Mouse (Mus musculus): ENCODE results near the gene Shb.

The Shb gene

DNA sequence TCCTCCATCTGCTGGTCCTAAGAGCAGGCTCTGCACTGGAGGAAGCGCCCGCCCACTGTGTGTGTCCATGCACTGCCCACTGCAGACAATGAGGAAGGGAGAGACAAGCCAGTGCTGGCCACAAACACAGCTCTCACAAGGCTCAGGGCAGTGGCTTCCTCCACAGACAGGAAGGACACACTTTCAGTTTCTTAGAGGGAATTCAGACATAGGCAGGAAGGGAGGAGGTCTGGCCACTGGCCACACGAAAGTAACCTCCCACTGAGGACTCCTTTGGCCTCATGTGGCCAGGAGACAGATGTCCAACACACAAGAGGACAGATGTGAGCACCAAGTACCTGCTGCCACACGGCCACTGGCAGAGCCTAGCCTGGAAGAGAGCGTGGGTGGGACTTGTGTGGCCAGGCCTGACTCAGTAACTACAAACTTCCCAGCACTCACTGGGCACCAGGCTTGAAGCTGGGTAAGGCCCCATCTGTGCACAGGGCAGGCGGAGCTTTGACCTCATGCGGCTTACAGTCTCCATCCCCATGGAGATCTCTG, 79.6 kb downstream of the Shb start:
- peak; percentile 28 for DNase-seq (ENCODE audit: low spot score)

DNA sequence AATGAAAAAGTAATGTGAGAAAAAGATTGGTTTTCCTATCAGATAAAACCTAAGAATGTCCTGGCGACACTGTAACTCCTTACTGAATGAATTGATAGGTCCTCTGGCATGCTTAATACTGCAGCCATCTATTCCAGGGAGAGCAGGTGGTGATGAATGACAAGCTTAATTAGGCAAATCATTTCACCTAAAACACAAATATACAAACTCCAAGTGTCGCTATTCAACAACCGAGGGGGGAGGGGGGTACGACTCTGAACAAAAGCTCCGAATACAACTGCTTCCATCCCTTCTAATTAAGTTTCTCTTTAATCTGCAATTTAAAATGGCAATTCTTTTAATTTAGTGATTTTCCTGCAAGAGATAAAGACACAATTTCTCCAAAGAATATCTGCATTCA, 83.3 kb downstream of the Shb start:
- DNase-seq (ENCODE audit: low spot score) = no peak

DNA sequence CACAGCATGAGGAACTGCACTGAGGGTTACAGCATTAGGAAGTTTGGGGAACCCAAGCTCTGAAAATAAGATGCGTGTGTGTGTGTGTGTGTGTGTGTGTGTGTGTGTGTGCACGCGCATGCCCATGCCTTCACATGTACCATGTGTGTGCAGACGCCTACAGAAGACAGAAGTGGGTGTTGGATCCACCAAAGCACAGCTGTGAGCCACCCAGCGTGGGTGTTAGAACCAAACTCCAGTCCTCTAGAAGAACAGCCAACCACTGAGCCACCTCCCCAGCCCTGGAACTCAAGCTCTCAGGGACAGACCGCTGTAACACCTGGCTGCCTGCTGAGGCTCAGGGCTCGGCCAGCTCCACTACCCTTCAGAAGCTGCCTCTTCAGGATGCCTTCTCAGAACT, 83.8 kb downstream of the Shb start:
- no peak for DNase-seq (ENCODE audit: low spot score)

DNA sequence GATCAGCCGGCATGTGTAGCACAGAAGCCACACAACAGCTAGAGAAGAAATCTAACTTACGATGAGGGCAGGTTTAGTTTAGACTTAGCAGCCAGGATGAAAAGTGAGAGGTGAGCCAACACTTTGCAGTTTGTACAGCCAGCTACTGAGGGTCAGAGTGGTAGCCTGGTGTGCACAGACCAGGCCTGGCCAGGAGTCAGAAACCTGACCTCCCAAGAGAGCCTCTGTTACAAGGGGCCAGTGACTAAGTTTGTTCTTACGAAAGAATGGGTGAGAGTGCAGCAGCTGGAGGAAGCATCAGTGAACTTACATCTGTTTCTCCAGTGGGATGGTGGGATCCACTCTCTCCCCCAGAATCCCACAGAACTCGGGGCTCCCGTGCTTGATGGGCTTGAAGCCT, 85.1 kb downstream of the Shb start:
- DNase-seq (ENCODE audit: low spot score) = peak; percentile 80

DNA sequence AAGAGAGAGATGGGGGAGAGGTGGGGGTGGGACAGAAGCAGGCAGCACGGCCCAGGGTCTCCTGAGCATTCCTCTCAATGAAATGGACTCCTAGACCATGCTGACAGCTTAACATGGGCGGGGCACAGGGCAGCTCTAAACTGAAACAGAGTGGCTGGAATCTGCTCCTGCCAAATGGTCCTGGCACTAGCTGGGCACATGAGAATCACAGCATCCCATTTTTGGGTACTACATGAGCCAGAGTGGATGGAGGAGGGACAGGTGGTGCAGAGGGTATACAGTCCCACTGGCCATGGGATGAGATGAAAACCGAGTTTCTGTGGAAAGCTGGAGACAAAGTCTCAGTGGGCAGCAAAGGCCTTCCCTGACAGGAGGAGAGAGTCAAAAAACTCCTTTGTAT, 87.0 kb downstream of the Shb start:
- no peak for DNase-seq (ENCODE audit: low spot score)

DNA sequence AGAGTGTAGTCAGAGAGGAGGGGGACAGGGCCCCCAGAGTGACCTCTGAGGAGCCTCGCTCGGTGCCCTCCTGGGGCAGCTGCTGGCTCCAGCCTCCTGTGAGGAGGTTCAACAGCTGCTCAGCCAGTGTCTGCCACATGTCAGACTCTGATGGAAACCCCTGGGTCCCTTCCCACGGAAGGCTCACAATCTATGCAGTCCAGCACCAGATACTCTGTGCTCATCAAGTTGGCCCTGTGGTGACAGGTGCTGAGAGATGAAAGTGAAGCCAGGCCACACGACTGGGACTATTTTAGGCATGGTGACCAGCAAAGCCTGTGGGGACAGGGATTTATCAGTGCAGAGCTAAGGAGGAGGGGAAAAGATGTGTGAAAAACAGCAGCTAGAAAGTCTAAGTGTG, 87.5 kb downstream of the Shb start:
- no peak for DNase-seq (ENCODE audit: low spot score)

DNA sequence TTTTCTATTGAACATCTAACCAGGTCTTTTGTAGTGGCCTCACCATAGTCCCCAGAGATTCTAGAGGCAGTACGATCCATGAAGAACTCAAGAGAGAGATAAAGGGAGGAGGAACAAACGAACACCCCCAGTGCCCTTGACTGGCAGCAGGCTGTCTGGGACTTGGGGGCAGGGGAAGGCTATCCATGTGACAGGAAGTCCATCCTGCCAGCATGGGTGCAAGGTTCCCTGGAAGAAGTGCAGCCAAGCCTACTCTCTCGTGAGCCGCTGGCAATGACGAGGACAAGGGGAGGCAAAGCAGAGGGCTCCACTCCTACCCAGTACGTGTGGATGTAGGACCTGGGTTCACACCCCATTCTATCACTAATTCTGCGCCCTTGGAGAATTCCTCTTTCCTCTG, 88.6 kb downstream of the Shb start:
- DNase-seq (ENCODE audit: low spot score) = no peak

DNA sequence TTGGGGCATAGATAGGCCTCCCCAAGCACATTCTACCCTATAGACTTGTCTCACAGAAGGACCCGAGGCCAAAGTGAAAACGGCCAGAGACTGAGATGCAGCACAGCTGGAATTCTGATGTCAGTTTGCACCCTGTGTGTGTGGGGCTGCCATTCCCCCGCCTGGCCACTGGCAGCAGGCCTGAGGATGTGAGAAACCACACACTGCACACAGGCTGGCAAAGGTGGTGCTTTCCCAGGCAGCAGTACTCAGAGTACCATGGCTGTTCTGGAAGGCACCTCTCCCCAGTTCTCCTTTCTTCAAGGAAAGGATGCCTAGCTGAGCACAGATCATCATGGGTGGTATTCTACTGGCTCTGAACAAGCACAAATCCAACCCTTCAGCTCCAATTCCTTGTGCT, 90.0 kb downstream of the Shb start:
- no peak for DNase-seq (ENCODE audit: low spot score)

DNA sequence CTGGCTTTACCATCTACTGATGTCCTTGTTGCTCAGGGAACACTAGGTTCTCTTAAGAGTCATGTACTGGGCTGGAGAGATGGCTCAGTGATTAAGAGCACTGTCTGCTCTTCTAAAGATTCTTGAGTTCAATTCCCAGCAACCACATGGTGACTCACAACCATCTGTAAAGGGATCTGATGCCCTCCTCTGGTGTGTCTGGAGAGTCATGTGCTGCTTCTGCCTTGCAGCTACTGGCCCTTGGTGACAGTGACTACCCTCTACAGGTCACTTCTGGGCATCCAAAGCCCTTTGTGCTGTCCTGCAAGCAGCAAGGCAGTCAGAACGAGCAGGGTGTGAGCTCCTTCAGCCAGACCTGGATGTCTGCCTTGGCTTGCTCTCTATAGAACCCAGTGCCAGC, 90.5 kb downstream of the Shb start:
- DNase-seq (ENCODE audit: low spot score) = no peak

DNA sequence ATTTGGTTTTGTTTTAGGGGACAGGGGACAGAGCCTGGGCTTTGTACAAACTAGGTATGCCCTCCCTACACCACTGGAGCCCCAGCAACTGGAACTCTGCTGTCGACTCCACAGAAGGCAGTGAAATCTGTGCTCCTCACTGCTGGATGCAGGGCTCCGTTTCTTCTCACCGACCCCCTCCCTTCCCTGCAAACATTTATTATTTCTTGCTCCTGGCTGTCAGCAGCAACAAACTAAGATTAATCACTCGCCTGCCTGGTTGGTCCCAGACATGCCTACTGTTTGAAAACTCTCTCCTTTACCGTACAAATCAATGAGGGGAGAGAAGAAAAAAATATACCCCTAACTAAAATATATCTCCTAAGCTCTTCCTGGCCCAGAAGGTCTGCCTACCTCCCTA, 93.0 kb downstream of the Shb start:
- DNase-seq (ENCODE audit: low spot score) = no peak

DNA sequence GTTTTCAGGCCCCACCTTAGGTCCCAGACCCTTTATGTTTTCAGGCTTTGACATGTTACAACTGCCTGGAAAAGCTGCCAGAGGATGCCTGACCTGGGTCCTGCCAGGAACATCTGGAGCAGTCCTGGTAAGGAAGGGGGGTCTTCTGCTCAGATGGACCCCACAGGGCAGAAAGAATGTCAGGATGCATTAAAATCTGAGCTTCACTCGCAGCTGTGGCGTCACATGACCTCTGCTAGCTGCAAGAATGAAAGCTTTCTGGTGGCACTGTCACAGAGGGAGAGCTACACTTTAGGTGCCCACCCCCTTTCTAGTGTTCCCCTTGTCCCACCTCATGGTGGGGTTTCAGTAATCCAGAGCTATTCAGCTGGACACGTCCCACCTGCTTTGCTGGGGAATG, 95.3 kb downstream of the Shb start:
- no peak for DNase-seq (ENCODE audit: low spot score)

DNA sequence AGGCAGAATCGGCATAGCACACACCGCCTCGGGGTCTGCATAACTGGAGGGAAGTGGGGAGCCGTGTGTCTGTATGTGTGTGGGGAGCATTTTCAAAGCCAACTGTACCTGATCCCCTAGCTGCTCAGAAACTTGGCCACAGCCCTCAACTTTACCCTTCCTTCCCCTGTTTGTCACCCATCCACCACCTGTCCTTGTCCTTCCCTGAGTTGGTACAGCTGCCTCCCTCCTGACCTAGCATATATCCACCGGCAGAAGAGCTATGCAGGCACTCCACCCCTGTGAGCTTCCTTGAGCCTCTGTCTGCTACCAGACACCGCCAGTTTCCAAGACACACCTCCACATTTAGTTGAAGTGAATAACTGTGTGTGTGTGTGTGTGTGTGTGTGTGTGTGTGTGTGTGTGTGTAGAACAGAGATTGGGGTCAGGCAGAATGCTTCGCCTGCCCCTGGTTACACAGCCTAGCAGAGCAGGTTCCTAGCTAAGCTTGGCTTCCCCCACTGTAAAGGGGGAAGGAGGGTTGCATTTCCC, 95.8 kb downstream of the Shb start:
- DNase-seq (ENCODE audit: low spot score) = no peak

DNA sequence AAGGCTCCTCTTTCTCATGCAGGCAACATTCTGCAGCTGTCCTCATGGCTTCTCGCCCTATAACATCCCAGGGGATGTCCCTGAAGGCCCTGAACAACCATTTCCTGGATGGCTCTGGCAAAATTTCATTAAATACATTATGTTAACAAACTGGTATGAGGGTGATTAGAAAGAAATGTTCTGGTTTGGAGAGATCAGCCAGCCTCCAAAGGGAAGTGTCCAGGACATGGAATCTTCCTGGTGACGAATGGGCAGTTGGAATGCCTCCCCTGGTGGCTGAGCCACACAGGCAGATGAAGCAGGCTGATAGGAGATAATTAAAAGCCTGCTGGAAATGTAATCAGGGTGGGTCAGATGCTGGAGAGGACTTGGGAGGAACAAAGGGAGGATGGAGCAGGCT, 96.4 kb downstream of the Shb start:
- DNase-seq (ENCODE audit: low spot score) = no peak

DNA sequence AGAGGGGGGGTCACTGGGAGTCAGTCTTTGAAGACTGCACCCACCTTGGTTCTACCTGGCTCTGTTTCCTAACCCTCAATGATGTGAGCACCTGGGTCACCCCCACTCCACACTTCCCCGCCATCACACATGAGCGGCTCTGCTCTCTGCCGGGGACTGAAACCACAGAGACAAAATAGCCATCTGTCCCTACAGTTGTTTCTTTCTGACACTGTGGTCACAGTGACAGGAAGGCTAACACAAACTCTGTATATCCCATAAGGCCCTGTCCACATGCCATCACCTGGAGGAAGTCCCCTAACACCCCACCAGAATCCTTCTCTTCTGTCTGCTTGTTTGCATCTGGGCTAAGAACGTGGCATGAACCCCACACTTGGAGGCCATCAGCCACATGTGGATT, 97.6 kb downstream of the Shb start:
- no peak for DNase-seq (ENCODE audit: low spot score)

DNA sequence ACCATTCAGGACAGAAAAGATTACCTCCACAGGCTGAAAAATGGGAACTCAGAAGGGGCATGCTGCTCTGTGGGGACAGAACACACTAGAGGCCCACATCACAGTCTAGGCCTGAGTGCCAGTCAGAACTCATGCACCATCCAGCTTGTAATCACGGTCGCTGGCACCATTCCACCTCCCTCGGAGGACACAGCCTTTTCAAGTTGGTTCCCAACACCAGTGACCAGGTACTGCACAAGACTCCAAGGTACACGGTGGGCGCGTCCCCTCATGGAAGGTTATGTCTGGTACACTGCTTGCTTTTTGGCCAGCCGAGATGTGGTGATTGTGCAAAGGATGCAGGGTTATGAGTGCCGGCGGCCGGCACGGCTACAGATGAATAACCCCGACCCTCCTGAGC, 98.2 kb downstream of the Shb start:
- no peak for DNase-seq (ENCODE audit: low spot score)

DNA sequence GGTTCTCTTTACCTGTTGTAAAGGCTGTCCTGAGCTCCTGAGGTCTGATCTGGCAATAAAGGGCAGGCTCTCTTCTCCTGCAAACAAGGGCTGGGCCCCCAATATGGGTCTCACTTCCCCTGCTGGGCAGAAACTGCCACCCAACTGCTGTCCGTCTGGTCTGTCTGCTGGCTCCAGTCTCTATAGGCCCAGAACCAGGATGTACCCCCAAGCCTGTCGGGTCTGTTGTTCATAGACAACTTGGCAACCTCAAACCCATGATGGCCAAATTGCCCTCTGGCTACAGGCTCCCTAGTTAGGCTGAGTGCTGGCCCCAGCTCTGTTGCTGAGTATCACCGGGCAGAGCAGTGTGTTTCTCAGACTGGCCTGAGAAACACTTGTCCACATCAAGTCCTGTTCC, 100.5 kb downstream of the Shb start:
- DNase-seq (ENCODE audit: low spot score) = no peak

DNA sequence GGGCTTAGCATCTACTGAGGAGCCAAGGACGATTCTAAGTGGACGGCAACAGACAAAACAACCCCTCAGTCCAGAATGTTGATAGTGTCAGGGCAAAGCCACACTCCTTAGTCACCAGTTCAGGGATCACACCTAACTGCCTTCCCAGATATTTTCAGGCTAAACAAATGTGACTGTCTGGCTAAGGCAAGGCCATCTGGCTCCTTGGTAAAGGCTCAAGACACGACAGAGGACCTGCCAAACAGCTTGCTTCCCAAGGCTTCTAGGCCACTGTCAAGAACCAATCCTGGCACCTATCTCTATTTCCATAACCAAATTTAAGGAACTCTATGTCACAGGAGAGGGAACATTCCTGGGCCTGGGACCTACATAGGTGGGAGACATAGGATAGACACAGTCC, 101.0 kb downstream of the Shb start:
- no peak for DNase-seq (ENCODE audit: low spot score)

DNA sequence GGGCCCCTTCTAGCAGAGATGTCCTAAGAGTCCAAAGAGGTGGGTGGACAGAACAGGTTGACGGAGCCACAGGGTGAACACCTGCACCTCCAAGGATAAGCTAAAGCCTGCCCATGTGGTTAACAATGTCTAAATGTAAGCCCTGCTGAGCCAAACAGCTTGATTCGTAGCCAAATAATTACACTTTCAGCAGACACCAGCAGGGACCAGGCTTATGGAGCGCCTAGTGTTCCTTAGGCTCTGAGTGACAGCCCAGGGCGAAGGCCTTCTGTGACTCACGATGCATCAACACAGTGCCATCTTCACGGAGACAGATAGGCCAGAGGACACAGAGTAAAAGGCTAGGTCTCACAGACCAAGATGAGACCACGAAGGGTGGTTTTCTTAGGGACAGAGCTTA, 102.8 kb downstream of the Shb start:
- no peak for DNase-seq (ENCODE audit: low spot score)

DNA sequence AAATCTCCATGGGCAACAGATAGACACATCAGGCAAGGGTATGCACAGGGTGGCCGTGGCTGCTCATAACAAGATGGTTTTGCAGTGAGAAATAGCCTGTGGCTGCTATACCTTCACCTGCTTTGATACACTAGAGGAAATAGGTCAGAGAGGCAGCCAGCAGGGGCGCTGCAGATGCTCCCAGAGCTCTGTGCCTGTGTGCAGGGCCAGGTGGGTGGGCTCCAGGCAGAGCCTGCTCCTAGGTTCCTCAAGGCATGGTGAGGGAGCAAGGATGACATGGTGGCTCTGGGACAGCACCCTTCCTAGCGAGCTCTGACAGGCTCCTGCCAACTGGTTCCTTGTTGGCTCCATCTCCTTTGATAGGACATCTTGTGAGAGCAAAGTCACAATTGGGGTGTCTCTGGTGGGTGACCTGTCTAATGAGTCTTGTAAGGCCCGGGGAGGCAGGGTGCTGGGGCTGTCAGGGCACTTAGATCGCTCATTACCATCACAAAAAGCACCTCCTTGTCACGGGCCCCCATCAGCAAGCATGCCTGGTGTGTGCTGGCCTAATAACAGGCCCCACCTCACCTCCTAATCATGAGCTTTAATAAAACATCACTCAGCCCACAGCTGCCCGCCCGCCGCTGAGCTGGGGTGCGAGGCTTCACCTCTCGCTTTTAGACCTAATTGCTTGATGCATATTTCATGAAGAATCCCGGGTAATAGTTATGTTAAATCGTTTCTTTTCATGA, 105.4 kb downstream of the Shb start:
- no peak for DNase-seq (ENCODE audit: low spot score)

DNA sequence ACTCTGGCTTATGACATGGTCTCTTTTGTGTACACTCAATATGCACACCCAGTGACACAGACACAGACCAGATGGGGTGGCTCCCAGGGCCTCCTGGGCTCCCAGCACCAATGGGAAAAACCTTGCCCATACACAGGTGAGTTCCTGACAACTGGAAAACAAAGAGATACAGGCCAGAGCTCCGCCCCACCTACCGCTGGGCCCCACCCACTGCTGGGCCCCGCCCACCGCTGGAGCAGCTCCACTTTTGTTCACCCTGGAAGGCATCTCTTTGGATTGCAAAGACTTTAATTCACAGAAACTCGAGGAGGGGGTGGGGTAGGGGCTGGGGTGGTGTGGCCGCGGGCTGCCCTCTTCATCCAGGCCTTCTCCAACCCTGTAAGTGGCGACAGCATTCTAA, 108.9 kb downstream of the Shb start:
- DNase-seq (ENCODE audit: low spot score) = no peak

DNA sequence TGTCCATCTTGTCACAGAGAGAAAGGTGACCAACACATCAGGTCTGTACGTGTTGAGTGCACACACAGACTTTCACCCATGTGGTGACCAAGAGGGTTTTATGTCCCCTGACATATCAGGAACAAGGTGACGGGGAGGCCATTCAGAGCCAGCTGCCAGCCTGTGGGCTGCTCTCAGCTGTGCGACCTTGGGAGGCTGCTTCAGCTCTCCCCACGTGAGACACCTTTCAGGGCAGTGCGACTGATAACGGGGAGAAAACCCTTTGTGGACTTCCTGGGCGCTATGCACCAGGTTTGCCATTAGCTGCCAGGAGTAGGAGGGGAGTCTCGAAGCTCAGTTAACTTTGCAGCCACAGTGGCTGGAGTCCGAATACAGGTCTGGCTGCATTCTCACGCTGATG, 109.6 kb downstream of the Shb start:
- DNase-seq (ENCODE audit: low spot score) = no peak

DNA sequence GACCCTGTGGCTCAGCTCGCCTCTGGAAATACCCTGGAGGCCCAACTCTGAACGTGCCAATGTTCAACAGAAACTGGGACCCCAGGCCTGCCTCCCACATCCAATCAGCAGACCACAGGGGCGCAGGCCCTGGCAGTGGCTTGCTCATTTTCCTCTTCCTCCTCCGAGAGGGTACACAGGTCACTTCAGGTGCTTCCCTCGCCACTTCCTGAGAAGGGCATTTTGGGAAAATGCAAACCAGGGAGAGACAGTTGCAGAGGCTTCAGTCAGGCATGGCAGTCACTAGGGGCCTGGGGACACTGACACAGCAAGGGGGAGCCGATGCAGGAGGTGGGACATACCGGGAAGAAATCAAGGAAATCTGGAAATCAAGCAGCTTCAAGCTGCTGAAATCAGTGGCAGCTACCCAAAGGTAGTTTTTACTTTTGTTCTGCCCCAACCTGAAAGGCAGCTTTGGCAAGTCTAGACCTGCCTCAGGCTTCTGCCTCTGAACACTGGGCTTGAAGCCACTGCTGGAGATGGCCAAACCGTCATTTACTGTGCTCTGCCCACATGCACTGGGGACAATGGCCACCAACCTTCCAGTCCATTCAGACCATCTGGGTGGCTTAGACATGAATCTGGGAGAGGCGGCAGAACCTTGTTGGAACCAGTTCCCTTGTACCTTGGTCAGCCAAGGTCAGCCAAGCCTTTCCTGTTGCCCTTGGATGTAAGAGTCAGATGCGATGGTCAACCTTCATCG, 110.6 kb downstream of the Shb start:
- no peak for DNase-seq (ENCODE audit: low spot score)

DNA sequence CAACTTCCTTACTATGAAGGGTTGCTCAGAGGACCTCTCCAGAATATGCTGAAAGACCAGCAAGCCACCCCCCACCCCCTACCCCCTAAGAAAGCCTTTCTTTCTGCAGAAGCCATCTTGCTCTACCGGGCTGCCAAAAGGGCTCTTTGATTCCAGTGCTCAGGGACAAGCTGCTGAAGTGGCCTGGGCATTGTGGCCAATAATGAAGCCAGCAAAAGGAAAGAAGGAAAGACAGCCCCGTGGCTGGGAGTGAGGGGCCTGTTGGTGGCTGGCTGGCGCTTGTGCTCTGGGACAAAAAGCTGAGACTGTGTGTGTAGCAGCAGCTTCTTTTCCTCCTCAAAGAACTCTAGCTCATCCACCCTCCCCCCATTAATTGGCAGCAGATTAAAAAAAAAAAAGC, 111.5 kb downstream of the Shb start:
- no peak for DNase-seq (ENCODE audit: low spot score)

DNA sequence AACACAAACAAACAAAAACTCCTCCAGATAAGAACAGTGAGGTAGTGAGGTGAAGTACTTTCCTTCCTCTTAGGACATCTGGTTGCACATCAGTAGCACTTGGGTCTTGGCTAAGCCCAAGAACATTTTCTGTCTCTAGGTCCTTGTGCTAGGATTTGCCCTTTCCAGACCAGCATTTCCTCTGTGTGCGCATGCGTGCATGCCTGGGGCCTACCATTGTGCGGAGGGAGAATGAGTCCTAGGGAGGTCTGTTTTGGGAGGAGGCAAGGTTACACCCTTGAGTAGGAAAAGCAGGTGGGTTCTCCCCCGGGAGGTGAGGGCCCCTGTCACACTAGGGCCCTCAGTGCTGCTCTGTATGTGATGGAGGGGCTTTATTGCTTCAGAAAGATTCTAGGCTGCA, 113.2 kb downstream of the Shb start:
- DNase-seq (ENCODE audit: low spot score) = no peak
